Mouse (Mus musculus): ENCODE data around the gene Olfr1263. TPM values are rescaled to one million over a fixed set of nuclear protein-coding genes. Genes with fewer than 3 reads are reported as not detected.

Olfr1263 gene
- not detected in 2 replicates for polyA plus RNA-seq (2015; fragmentation: Nextera tagmentation; extraction: Ambion mirVana)

- Histone ChIP-seq H3K36me3 (no peaks in the 10 kb centered on the region), H3K4me3 (replicated peaks) (no peak within 1 kb of the TSS), H3K9me3 (replicated peaks) (no peaks in the 10 kb centered on the region), H3K9ac (no peak within 1 kb of the TSS), H3K4me2 (no peak within 1 kb of the TSS), H3K27me3 (no peaks in the 10 kb centered on the region), H3K4me1 (no peaks in the 10 kb centered on the region), H3K27ac (no peak within 1 kb of the TSS)
- WGBS = 77% methylated on average over 2 of the region's 2 CpGs
- ATAC-seq (replicated peaks; ENCODE audit: low FRiP score) = no peak
These were observed at the start of gene Olfr1263 for GRCm38 (mm10) chr2:90011831-90012230. Gene Olfr1263, plus strand, starts transcription at chr2:90012131.

GRCm38 (mm10) chr2:89974184-89974583 lies 37.7 kb upstream of the Olfr1263 start, which contains the start of gene Olfr1260:
Gene Olfr1260, plus strand, starts transcription at chr2:89974340.
- peak; percentile 73 for ATAC-seq (replicated peaks; ENCODE audit: low FRiP score)

GRCm38 (mm10) chr2:89977709-89978108 lies 34.2 kb upstream of the Olfr1263 start:
- no peak overlapping the region for H3K4me3 ChIP-seq (replicated peaks)
- ATAC-seq (replicated peaks; ENCODE audit: low FRiP score) = no peak
- 81% methylated on average over 2 of the region's 2 CpGs for WGBS
- no peaks in the 10 kb centered on the region for H3K27me3 ChIP-seq
- H3K4me1 ChIP-seq = 0 out of 2 replicates have a peak, but pooled peaks cover 3% of the 10 kb centered on the region
- no peaks in the 10 kb centered on the region for H3K36me3 ChIP-seq
- no peak overlapping the region for H3K27ac ChIP-seq
- H3K9ac ChIP-seq = no peak overlapping the region
- H3K4me2 ChIP-seq = no peak overlapping the region
- no peaks in the 10 kb centered on the region for H3K9me3 ChIP-seq (replicated peaks)

More at GRCm38 (mm10) chr2:89974184-89974583, 37.7 kb upstream of the Olfr1263 start, which contains the start of gene Olfr1260:
- Histone ChIP-seq H3K27ac (no peak within 1 kb of the TSS), H3K9me3 (replicated peaks) (no peaks in the 10 kb centered on the region), H3K4me3 (replicated peaks) (no peak within 1 kb of the TSS), H3K9ac (no peak within 1 kb of the TSS), H3K4me2 (no peak within 1 kb of the TSS), H3K4me1 (0 out of 2 replicates have a peak, but pooled peaks cover 3% of the 10 kb centered on the region), H3K36me3 (no peaks in the 10 kb centered on the region), H3K27me3 (no peaks in the 10 kb centered on the region)
- 13% methylated on average over 2 of the region's 2 CpGs for WGBS

DNA sequence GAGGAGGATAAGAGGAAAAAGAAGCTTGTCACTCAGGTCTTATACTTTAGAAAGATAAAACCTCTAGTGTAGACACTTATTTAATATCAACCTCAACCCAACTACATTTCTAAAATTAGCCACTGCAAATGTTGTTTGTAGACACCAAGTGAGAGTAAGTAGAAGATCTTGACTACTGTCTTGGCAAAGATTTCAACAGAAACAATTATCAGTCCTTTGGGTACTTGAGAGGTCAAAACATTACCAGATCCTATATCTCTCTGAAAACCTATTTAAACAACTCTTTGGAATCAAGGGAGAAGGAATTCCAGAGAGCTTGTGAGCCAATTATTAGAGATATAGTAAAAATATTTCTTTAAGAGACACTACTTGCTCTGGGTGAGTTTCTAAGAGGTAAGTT lies 21.0 kb upstream of the Olfr1263 start, which contains the start of gene Olfr1261:
Gene Olfr1261 (plus strand): TSS at position 301 of the 400 bp plus-strand sequence.
- Histone ChIP-seq H3K4me1 (no peaks in the 10 kb centered on the region), H3K36me3 (no peaks in the 10 kb centered on the region), H3K4me3 (replicated peaks) (no peak within 1 kb of the TSS), H3K9me3 (replicated peaks) (no peaks in the 10 kb centered on the region), H3K27ac (no peak within 1 kb of the TSS), H3K27me3 (no peaks in the 10 kb centered on the region), H3K9ac (no peak within 1 kb of the TSS), H3K4me2 (no peak within 1 kb of the TSS)
- no peak for ATAC-seq (replicated peaks; ENCODE audit: low FRiP score)

- no peak for ATAC-seq (replicated peaks; ENCODE audit: low FRiP score)
- Histone ChIP-seq H3K36me3 (no peaks in the 10 kb centered on the region), H3K9ac (no peak within 1 kb of the TSS), H3K27ac (no peak within 1 kb of the TSS), H3K9me3 (replicated peaks) (no peaks in the 10 kb centered on the region), H3K27me3 (no peaks in the 10 kb centered on the region), H3K4me2 (no peak within 1 kb of the TSS), H3K4me3 (replicated peaks) (no peak within 1 kb of the TSS), H3K4me1 (no peaks in the 10 kb centered on the region)
These were observed 12.1 kb upstream of the Olfr1263 start, which contains the start of gene Olfr1262 for GRCm38 (mm10) chr2:89999845-90000244. Gene Olfr1262, plus strand, starts transcription at chr2:90000145.

- Histone ChIP-seq H3K4me2 (no peak within 1 kb of the TSS), H3K27me3 (no peaks in the 10 kb centered on the region), H3K4me1 (no peaks in the 10 kb centered on the region), H3K27ac (no peak within 1 kb of the TSS), H3K4me3 (replicated peaks) (no peak within 1 kb of the TSS), H3K36me3 (no peaks in the 10 kb centered on the region), H3K9ac (no peak within 1 kb of the TSS), H3K9me3 (replicated peaks) (no peaks in the 10 kb centered on the region)
- 66% methylated on average over 2 of the region's 2 CpGs for WGBS
- ATAC-seq (replicated peaks; ENCODE audit: low FRiP score) = no peak
These were observed 13.5 kb downstream of the Olfr1263 start, which contains the start of gene Olfr1264 for GRCm38 (mm10) chr2:90025477-90025876. Gene Olfr1264, minus strand, starts transcription at chr2:90025577.

- H3K4me3 ChIP-seq (replicated peaks) = no peak within 1 kb of the TSS
- H3K36me3 ChIP-seq = no peaks in the 10 kb centered on the region
- H3K4me1 ChIP-seq = no peaks in the 10 kb centered on the region
- H3K9ac ChIP-seq = no peak within 1 kb of the TSS
- no peak for ATAC-seq (replicated peaks; ENCODE audit: low FRiP score)
- H3K27ac ChIP-seq = no peak within 1 kb of the TSS
- no peaks in the 10 kb centered on the region for H3K9me3 ChIP-seq (replicated peaks)
- no peaks in the 10 kb centered on the region for H3K27me3 ChIP-seq
- no peak within 1 kb of the TSS for H3K4me2 ChIP-seq
These were observed 23.1 kb downstream of the Olfr1263 start, which contains the start of gene Olfr1265 for GRCm38 (mm10) chr2:90035037-90035436. Gene Olfr1265, plus strand, starts transcription at chr2:90035337.

GRCm38 (mm10) chr2:90063494-90063893 lies 51.6 kb downstream of the Olfr1263 start, which contains the start of gene Olfr140:
Gene Olfr140, minus strand, starts transcription at chr2:90063594.
- no peaks in the 10 kb centered on the region for H3K27me3 ChIP-seq
- no peaks in the 10 kb centered on the region for H3K9me3 ChIP-seq (replicated peaks)
- no peak within 1 kb of the TSS for H3K4me2 ChIP-seq
- H3K4me1 ChIP-seq = no peaks in the 10 kb centered on the region
- no peak within 1 kb of the TSS for H3K27ac ChIP-seq
- H3K9ac ChIP-seq = no peak within 1 kb of the TSS
- no peak for ATAC-seq (replicated peaks; ENCODE audit: low FRiP score)
- H3K4me3 ChIP-seq (replicated peaks) = no peak within 1 kb of the TSS
- no peaks in the 10 kb centered on the region for H3K36me3 ChIP-seq

Other genes with a start within 250 kb of the Olfr1263 start
- not detected in 2 replicates for gene Olfr1254, start 218.5 kb upstream of the Olfr1263 start, polyA plus RNA-seq (2015; fragmentation: Nextera tagmentation; extraction: Ambion mirVana)
- gene Olfr1255, start 200.1 kb upstream of the Olfr1263 start, polyA plus RNA-seq (2015; fragmentation: Nextera tagmentation; extraction: Ambion mirVana) = not detected in 2 replicates
- not detected in 2 replicates for gene Olfr1256, start 170.6 kb upstream of the Olfr1263 start, polyA plus RNA-seq (2015; fragmentation: Nextera tagmentation; extraction: Ambion mirVana)
- not detected in 2 replicates for gene Olfr48, start 163.9 kb upstream of the Olfr1263 start, polyA plus RNA-seq (2015; fragmentation: Nextera tagmentation; extraction: Ambion mirVana)
- gene Olfr1257, start 133.7 kb upstream of the Olfr1263 start, polyA plus RNA-seq (2015; fragmentation: Nextera tagmentation; extraction: Ambion mirVana) = not detected in 2 replicates
- gene Olfr1258, start 84.8 kb upstream of the Olfr1263 start, polyA plus RNA-seq (2015; fragmentation: Nextera tagmentation; extraction: Ambion mirVana) = not detected in 2 replicates
- gene Olfr1259, start 63.5 kb upstream of the Olfr1263 start, polyA plus RNA-seq (2015; fragmentation: Nextera tagmentation; extraction: Ambion mirVana) = not detected in 2 replicates
- not detected in 2 replicates for gene Olfr1260, start 37.8 kb upstream of the Olfr1263 start, polyA plus RNA-seq (2015; fragmentation: Nextera tagmentation; extraction: Ambion mirVana)
- not detected in 2 replicates for gene Olfr1261, start 20.9 kb upstream of the Olfr1263 start, polyA plus RNA-seq (2015; fragmentation: Nextera tagmentation; extraction: Ambion mirVana)
- not detected in 2 replicates for gene Olfr1262, start 12.0 kb upstream of the Olfr1263 start, polyA plus RNA-seq (2015; fragmentation: Nextera tagmentation; extraction: Ambion mirVana)
- not detected in 2 replicates for gene Olfr1264, start 13.4 kb downstream of the Olfr1263 start, polyA plus RNA-seq (2015; fragmentation: Nextera tagmentation; extraction: Ambion mirVana)
- not detected in 2 replicates for gene Olfr1265, start 23.2 kb downstream of the Olfr1263 start, polyA plus RNA-seq (2015; fragmentation: Nextera tagmentation; extraction: Ambion mirVana)
- not detected in 2 replicates for gene Olfr140, start 51.5 kb downstream of the Olfr1263 start, polyA plus RNA-seq (2015; fragmentation: Nextera tagmentation; extraction: Ambion mirVana)
- not detected in 2 replicates for gene Olfr1269, start 109.3 kb downstream of the Olfr1263 start, polyA plus RNA-seq (2015; fragmentation: Nextera tagmentation; extraction: Ambion mirVana)
- not detected in 2 replicates for gene Olfr32, start 130.2 kb downstream of the Olfr1263 start, polyA plus RNA-seq (2015; fragmentation: Nextera tagmentation; extraction: Ambion mirVana)
- gene Olfr1270, start 141.0 kb downstream of the Olfr1263 start, polyA plus RNA-seq (2015; fragmentation: Nextera tagmentation; extraction: Ambion mirVana) = 0.06 TPM in 1 of 2 replicates, not detected in the other
- gene Olfr1506, start 212.4 kb downstream of the Olfr1263 start, polyA plus RNA-seq (2015; fragmentation: Nextera tagmentation; extraction: Ambion mirVana) = not detected in 2 replicates
- gene Olfr142, start 245.5 kb downstream of the Olfr1263 start, polyA plus RNA-seq (2015; fragmentation: Nextera tagmentation; extraction: Ambion mirVana) = not detected in 2 replicates

Data from kidney, embryonic 15.5 days (tissue).